Mouse (Mus musculus): Measurements from ENCODE around the gene Kpna2. TPM values are rescaled to one million over a fixed set of nuclear protein-coding genes. Genes with fewer than 3 reads are reported as not detected.

The Kpna2 gene
- total RNA-seq, 2 experiments from 2014 or later, result 21.9 to 26.6 TPM

Other genes starting within 250 kb of the Kpna2 start
- 10 to 100 TPM; 19.3 to 20.1 TPM for gene Pecam1, start 248.9 kb downstream of the Kpna2 start, total RNA-seq (2021)
- under 1 TPM in 1 of 2 experiments, not detected in 1; 0.49 TPM for gene Milr1, start 248.3 kb downstream of the Kpna2 start, total RNA-seq (2021)
- 1 to 10 TPM; 3.0 TPM for gene Polg2, start 220.0 kb downstream of the Kpna2 start, total RNA-seq (2021)
- gene Ddx5, start 210.4 kb downstream of the Kpna2 start, total RNA-seq (2021), result 100 to 1,000 TPM; 670 TPM
- gene Cep95, start 210.3 kb downstream of the Kpna2 start, total RNA-seq (2021), result 10 to 100 TPM in 1 of 2 experiments, 1 to 10 TPM in 1; 8.3 to 10.8 TPM
- 10 to 100 TPM; 25.1 to 27.1 TPM for gene Smurf2, start 78.8 kb downstream of the Kpna2 start, total RNA-seq (2021)
- 1 to 10 TPM; 3.2 to 4.7 TPM for gene 1810010H24Rik, start 26.1 kb upstream of the Kpna2 start, total RNA-seq (2021)
- 10 to 100 TPM; 64.4 to 67.2 TPM for gene Bptf, start 132.6 kb upstream of the Kpna2 start, total RNA-seq (2021)
- gene Nol11, start 189.8 kb upstream of the Kpna2 start, total RNA-seq (2021), result 10 to 100 TPM; 23.6 to 24.0 TPM

Data from left cerebral cortex, adult 18-20 months (tissue).